Mouse (Mus musculus) forebrain, postnatal 0 days (tissue): ENCODE measurements around the gene Cmip. TPM values are rescaled to one million over a fixed set of nuclear protein-coding genes. Genes with fewer than 3 reads are reported as not detected.

Source experiments
- ATAC-seq: fragments of 200-750 bp; cut with Nextera tagmentation; 2 replicates; pipeline ENCODE4 v1.8.0; 2017; ENCODE audit warnings: mild to moderate bottlenecking, moderate library complexity
- DNase-seq: peaks from one replicate; pipeline ENCODE4 v3.0.0-alpha.2; 2015
- H3K27ac ChIP-seq: fragments of 300-500 bp; sonication (generic); 2 replicates; pipeline ENCODE4 v1.5.1; 2014; ENCODE audit warnings: low read depth, mild to moderate bottlenecking, antibody characterized with exemption, low read length, moderate library complexity, mixed read lengths
- H3K27me3 ChIP-seq: fragments of 300-500 bp; sonication (generic); 2 replicates; pipeline ENCODE4 v1.6.1; 2014; ENCODE audit warnings: mild to moderate bottlenecking, low read length, mixed read lengths; ENCODE audit not compliant: insufficient read depth
- H3K36me3 ChIP-seq: fragments of 300-500 bp; sonication (generic); 2 replicates; pipeline ENCODE4 v1.6.1; 2014; ENCODE audit warnings: mild to moderate bottlenecking, moderate library complexity; ENCODE audit not compliant: insufficient read depth
- H3K4me1 ChIP-seq: fragments of 300-500 bp; sonication (generic); 2 replicates; pipeline ENCODE4 v1.6.1; 2014; ENCODE audit warnings: antibody characterized with exemption; ENCODE audit not compliant: insufficient read depth
- H3K4me2 ChIP-seq: fragments of 300-500 bp; sonication (generic); 2 replicates; pipeline ENCODE4 v1.6.1; 2014; ENCODE audit warnings: low read depth, mild to moderate bottlenecking, moderate library complexity
- H3K4me3 ChIP-seq: fragments of 300-500 bp; sonication (generic); 2 replicates; pipeline ENCODE4 v1.5.1; 2014; ENCODE audit warnings: low read depth, low read length, mixed read lengths
- H3K9ac ChIP-seq: fragments of 300-500 bp; sonication (generic); 2 replicates; pipeline ENCODE4 v1.6.1; 2014; ENCODE audit warnings: mild to moderate bottlenecking
- H3K9me3 ChIP-seq: fragments of 300-500 bp; sonication (generic); 2 replicates; pipeline ENCODE4 v1.6.1; 2016; ENCODE audit warnings: low read length
- CTCF ChIP-seq: sonication (generic); IDR thresholded peaks from 2 replicates; pipeline ENCODE4 v1.5.1; 2016; ENCODE audit warnings: antibody characterized with exemption, control low read depth, low read depth
- WGBS: fragments of 180-500 bp; shearing (Covaris S2); extraction: QIAGEN DNeasy Blood & Tissue Kit; methylation state at CpG from one replicate; pipeline ENCODE4 v1.1.7; 2014; 5-methylcytosine and 5-hydroxymethylcytosine counted together
- polyA plus RNA-seq: library from polyadenylated mRNA; unstranded; fragments of >200 nt; fragmentation: Nextera tagmentation; extraction: Ambion mirVana; gene quantifications from 2 replicates; pipeline ENCODE4 v1.2.1, GENCODE M21; 2015
- total RNA-seq: library from RNA; depleted of rRNA; stranded (reverse); fragments of >200 nt; gene quantifications from 2 replicates; pipeline ENCODE4 v1.2.3, GENCODE M21; 2014

Gene Cmip
- total and polyA plus RNA-seq, 2 experiments from 2014 or later: 192 to 204 TPM

DNA sequence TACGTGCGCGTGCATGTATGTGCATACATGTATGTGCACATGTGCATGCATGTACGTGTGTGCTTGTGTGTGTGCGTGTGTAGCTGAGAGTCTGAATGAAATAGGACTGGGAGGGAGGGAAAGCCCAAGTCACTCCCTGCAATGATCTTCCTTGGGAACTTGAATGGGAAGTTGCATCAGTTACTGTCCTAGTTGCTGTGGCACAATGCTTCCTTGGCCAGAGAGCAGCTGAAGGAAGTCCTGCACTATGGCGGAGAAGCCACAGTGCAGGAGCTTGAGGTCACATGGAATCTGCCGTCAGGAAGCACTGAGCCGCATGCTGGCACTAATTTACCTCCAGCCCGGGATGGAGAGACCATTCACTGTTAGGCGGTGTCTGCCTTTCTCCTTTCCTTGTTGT is 37.9 kb downstream of the Cmip start:
- ATAC-seq: no peak
- no peaks in the 10 kb centered on the region for H3K27me3 ChIP-seq
- no peaks in the 10 kb centered on the region for H3K36me3 ChIP-seq
- no peak overlapping the region for H3K27ac ChIP-seq
- WGBS: 77% methylated on average over 10 of the region's 10 CpGs
- no peaks in the 10 kb centered on the region for H3K4me1 ChIP-seq
- no peak overlapping the region for H3K4me2 ChIP-seq
- no peak for TF ChIP-seq CTCF
- no peak overlapping the region for H3K9ac ChIP-seq
- no peak overlapping the region for H3K4me3 ChIP-seq
- DNase-seq: no peak
- no peaks in the 10 kb centered on the region for H3K9me3 ChIP-seq

DNA sequence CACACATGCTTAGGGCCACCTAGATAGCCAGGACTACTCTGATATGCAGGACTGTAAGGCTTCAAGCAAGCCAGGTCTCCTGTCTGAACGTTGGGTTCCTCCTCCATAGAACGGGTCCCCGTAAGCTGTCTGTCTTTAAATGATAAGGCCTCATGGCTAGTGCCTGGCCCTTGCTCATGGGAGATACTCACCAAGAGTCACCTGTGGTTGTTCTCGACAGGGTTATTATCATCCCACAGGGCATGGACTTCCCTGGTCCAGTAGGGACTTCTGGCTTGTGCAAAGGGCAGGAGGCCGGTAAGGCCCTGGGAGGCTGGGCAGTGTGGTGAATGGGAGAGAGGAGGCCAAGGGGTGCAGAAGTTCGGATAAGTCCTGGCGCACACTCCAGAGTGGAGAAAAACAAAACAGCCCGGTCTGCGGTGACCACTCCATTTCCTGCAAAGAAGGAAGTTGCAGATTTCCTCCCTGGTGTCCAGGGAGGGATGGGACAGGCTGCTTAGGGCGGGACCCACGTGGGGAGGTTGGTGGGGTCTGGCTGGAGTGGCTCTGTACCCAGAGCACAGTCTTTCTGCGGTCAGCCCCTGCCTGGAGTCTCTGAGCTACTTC is 41.2 kb downstream of the Cmip start:
- no peak overlapping the region for H3K27ac ChIP-seq
- H3K4me1 ChIP-seq: no peaks in the 10 kb centered on the region
- no peak overlapping the region for H3K9ac ChIP-seq
- DNase-seq (no peak), ATAC-seq (no peak)
- no peaks in the 10 kb centered on the region for H3K27me3 ChIP-seq
- no peak for TF ChIP-seq CTCF
- no peaks in the 10 kb centered on the region for H3K9me3 ChIP-seq
- H3K4me3 ChIP-seq: no peak overlapping the region
- 88% methylated on average over 12 of the region's 12 CpGs for WGBS
- H3K36me3 ChIP-seq: no peaks in the 10 kb centered on the region
- H3K4me2 ChIP-seq: no peak overlapping the region

DNA sequence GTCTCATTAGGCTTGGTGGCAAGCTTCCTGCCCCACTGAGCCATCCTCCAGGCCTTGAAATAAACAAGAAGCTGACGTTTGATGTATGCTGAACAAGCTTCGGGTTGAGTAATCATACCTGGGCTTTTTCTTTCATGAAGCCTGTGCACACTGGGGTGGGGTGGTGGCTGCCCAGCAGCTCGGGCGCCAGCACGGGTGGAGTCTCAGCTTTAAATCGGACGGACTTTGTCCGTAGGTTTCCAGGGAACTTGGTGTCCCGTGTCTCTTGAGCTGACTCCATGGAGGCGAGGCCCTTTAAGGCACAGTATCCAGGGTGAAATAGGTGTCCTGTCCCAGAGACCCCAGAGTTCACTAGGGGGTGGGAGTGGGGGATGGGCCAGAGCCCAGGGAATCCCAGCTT is 42.3 kb downstream of the Cmip start:
- 85% methylated on average over 10 of the region's 10 CpGs for WGBS
- H3K9ac ChIP-seq: no peak overlapping the region
- H3K36me3 ChIP-seq: no peaks in the 10 kb centered on the region
- H3K4me1 ChIP-seq: no peaks in the 10 kb centered on the region
- H3K9me3 ChIP-seq: no peaks in the 10 kb centered on the region
- H3K27me3 ChIP-seq: no peaks in the 10 kb centered on the region
- no peak overlapping the region for H3K4me3 ChIP-seq
- ATAC-seq: no peak
- no peak overlapping the region for H3K27ac ChIP-seq
- no peak overlapping the region for H3K4me2 ChIP-seq
- TF ChIP-seq CTCF: no peak
- DNase-seq: no peak

DNA sequence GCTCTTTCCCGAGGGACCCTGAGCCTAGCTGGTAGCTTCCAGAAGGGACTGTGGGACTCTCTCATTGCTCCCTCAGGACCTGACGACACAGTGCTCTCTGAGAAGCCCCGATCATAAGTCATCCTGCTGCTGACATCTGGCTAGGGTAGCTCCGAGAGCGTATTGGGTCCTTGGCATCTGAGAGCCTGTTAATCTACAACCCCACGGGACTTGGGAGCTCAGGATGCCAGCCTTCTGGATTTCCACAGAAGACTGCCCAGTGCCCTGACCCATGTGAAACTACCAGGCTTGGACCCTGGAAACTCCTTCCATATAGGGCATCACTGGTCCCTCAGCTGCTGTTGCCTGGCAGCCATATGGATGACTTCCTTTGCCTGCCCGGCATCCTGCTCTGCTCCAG is 43.3 kb downstream of the Cmip start:
- Histone ChIP-seq H3K9me3 (no peaks in the 10 kb centered on the region), H3K27me3 (no peaks in the 10 kb centered on the region), H3K4me1 (no peaks in the 10 kb centered on the region), H3K36me3 (no peaks in the 10 kb centered on the region), H3K27ac (no peak overlapping the region), H3K4me2 (no peak overlapping the region), H3K4me3 (no peak overlapping the region), H3K9ac (no peak overlapping the region)
- 71% methylated on average over 7 of the region's 7 CpGs for WGBS
- no peak for ATAC-seq
- no peak for TF ChIP-seq CTCF
- DNase-seq: no peak

DNA sequence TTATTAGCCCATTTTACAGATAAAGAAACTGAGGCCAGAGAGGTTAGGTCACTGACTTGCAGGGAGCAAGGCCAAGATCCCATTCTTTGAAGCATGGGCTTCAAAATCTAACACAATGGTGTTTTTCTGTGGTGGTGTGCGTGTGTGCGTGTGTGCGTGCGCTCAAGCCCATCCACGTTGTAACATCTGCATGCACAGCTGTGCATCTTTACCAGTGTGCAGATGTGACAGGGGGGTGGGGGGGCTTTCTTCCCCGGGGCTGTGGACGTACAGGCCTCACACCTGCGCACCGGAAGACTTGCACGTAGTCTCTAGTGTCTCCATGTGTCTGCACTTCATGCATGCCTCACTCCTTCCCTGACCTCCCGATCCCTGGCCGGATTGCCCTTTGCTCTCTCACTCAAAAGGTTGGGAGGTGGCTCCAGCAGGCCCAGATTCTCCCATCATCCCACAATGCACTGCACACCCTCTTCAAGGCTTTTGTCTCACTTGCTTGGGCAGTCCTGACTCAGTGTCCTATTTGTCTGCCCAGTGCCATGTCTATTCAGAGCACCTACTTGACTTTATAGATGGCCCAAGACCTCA is 44.7 kb downstream of the Cmip start:
- 88% methylated on average over 12 of the region's 12 CpGs for WGBS
- H3K4me1 ChIP-seq: no peaks in the 10 kb centered on the region
- no peak overlapping the region for H3K4me2 ChIP-seq
- no peak for ATAC-seq
- H3K9me3 ChIP-seq: no peaks in the 10 kb centered on the region
- H3K27ac ChIP-seq: no peak overlapping the region
- H3K36me3 ChIP-seq: no peaks in the 10 kb centered on the region
- TF ChIP-seq CTCF: no peak
- no peak for DNase-seq
- H3K27me3 ChIP-seq: no peaks in the 10 kb centered on the region
- H3K9ac ChIP-seq: no peak overlapping the region
- no peak overlapping the region for H3K4me3 ChIP-seq

DNA sequence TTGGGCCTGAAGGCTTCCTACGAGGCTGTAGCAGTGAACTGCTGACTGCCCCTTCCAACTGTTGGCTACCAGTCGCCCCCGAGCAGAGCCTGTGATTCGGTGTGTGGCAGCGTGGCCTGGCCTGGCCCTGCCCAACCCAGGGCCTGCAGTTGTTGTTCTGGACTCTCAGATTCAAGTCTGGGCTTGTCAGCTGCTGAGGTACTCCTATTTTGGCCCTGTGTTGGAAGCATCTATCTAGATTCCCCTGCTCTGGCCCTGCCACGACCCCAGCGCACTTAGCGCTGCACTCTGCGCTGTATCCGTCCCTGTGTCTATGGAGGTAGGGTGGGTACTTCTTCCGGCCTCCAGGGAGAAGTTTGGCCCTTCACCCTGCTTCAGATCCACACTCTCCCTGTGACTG is 45.2 kb downstream of the Cmip start:
- no peak overlapping the region for H3K4me2 ChIP-seq
- H3K27me3 ChIP-seq: no peaks in the 10 kb centered on the region
- H3K36me3 ChIP-seq: no peaks in the 10 kb centered on the region
- ATAC-seq (no peak), DNase-seq (no peak)
- H3K4me1 ChIP-seq: peaks cover 3% of the 10 kb centered on the region; the same call in 1 of the 2 replicates
- no peak overlapping the region for H3K4me3 ChIP-seq
- no peak overlapping the region for H3K9ac ChIP-seq
- 94% methylated on average over 11 of the region's 11 CpGs for WGBS
- no peak overlapping the region for H3K27ac ChIP-seq
- H3K9me3 ChIP-seq: no peaks in the 10 kb centered on the region
- TF ChIP-seq CTCF: no peak

DNA sequence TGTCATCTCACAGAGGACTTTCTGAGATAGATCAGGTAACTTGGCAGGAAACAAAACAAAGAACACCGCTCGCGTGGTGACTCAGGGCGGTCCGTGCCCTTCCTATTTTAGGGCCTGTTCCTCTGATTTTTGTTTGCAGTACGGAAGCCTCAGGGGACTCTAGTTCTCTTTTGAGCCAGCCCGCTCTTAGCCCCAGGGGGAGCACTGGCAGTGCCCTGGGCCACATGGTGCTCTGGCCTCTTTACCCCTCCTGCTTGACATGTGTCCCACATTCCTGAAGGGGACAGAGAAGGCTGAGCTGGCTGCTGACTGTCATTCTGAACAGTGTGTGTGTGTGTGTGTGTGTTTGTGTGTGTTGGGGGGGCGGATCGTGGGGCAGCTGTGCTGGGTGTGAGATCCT is 46.8 kb downstream of the Cmip start:
- WGBS: 72% methylated on average over 9 of the region's 9 CpGs
- Histone ChIP-seq H3K4me2 (no peak overlapping the region), H3K27me3 (no peaks in the 10 kb centered on the region), H3K27ac (no peak overlapping the region), H3K4me3 (no peak overlapping the region), H3K9me3 (no peaks in the 10 kb centered on the region), H3K4me1 (peaks cover 4% of the 10 kb centered on the region; the same call in 1 of the 2 replicates), H3K9ac (no peak overlapping the region), H3K36me3 (no peaks in the 10 kb centered on the region)
- DNase-seq (no peak), ATAC-seq (no peak)
- no peak for TF ChIP-seq CTCF
